Mouse (Mus musculus) heart, postnatal 4 days (tissue): ENCODE measurements at regions not wholly inside any gene's neighbourhood (a gene's known extent, or its start where the extent isn't known, plus 50 kb on each side); places are given as distances from the start of the nearest gene placed in this dataset.

Experiments used
- DNase-seq: peaks from one replicate; pipeline ENCODE4 v3.0.0; 2021

DNA sequence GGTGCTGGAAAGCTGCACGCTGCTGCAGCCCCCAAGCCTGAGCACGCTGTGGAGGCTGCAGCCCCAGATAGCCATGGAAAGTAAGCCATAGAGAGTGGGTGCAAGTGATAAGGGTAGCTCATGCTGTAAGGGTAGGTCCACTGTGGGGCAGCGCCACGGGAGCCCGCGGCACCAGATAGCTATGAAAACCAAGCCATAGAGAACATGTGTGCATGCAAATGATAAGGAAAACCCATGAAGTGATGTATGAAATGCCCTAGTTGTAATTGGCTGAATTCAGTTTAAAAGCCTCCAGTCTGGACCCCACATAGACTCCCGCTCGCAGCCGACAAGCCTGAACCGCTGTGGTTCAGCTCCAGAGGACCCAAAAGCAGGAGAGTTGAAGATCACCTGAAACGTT is 58.8 kb upstream of the L3mbtl3 start:
- DNase-seq: no peak

DNA sequence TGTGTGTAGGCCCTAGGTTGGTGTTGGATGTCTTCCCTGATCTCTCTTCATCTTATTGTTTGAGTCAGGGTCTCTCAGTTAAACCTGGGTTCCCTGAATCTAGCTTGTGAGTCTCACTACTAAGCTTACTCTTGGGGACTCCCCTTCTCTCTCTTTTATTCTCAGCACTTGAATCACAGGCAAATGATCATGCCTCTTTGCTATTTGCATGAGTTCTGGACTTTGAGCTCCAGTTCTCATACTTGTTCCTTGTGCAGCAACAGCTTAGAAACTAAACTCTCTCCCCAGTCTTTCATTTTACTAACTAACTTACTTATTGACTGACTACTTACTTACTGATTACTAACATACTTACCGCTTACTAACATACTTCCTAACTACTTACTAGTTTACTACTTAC is 64.9 kb upstream of the L3mbtl3 start:
- DNase-seq: no peak

DNA sequence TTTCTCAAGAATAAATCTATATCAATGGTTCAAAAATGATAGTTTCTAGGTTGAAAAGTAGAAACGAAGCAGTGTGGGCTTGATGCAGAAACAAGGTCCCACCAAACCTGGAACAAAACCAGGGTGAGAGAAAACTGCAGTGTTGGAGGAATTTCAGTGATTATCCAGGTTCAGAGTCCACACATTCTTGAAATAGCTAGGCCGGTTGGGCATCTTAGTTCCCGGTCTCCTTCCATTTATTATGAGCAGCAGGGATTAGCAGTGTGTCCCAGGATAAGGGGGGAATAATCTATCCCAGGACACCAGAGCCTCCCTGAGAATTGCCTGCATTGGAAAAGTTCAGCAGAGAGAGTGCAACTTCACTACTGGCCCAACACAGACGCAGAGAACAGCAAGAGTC is 108.5 kb upstream of the L3mbtl3 start:
- DNase-seq: no peak

DNA sequence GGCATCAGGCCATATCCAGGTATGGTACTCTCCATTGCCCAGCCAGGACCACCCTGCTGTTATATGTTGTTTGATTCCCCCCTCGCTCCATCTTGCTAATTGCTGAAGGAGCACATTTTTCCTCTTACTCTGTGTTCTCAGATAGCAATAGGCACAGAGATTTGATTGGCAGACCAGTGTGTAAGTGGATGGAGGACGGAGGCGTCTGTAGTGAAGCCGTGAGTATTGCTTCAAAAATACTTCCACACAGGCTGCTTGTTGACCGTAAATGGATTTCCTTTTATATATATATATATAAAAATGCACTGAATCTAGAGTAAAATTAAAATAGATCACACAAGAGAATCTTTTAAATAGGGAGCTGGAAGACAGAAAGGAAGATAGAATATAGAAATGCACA is 115.6 kb upstream of the L3mbtl3 start:
- no peak for DNase-seq

DNA sequence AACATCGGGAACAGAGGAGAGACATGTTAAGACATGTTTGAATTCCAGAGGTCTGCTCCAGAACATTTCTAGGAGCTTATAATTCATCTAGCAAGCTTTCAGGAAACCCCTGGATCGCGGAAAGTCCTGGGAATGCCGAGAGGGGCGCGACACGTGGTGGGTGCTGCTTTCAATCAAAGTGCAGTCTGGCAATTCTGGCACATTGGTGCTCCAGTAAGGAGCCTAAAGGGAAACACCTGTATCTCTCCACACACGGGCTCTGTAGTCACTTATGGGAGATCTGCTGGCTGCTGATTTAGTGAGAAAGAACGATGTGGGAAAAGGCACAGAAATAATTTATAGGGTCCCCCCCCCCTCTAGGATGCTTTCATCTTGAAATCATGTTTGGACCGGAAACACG is 116.4 kb upstream of the L3mbtl3 start:
- DNase-seq: no peak

DNA sequence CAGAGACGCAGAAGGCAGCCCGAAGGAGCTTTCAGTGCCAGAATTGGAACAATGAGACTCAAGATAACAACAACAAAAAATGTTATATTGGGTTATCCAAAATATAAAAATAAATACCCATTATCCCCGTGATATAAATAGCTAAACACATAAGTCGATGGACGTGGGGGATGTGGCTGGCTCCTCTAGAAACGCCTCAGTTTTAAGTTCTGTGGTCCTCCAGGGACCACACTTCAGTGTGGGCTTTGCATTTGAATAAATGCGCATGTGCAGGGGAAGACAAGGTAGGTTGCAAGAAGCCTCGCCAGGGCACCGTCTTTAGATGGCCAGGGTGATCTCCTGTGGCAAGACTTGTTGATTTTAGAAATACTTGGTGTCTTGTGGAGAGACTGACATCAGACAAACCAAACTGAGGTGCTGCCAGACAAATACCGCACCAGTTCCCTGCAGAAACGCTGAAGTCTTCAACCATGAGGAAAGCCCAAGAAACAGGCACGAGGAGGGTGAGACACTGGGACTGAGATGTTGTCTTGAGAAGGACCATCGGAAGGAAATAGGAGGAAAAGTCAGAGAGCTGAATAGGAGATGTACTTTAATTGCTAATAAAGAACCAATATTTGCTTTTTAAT is 117.2 kb upstream of the L3mbtl3 start:
- no peak for DNase-seq

DNA sequence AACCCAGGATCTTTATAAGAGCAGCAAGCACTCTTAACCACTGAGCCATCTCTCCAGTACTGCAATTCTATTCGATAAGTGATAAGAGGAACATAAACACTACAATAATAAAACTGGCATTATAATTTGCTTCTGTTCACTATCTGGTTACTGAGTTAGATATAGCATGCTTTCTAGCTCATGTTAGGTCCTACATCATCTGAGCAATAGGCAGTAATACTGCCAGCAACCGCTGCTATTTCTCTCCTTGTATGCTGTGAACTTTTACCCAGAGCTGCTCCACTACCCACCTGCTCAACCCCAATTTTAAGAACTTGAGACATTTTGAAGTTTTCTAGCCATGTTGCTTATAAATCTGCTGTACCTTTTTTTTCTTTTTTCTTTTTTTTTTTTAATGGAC is 118.0 kb upstream of the L3mbtl3 start:
- DNase-seq: no peak

DNA sequence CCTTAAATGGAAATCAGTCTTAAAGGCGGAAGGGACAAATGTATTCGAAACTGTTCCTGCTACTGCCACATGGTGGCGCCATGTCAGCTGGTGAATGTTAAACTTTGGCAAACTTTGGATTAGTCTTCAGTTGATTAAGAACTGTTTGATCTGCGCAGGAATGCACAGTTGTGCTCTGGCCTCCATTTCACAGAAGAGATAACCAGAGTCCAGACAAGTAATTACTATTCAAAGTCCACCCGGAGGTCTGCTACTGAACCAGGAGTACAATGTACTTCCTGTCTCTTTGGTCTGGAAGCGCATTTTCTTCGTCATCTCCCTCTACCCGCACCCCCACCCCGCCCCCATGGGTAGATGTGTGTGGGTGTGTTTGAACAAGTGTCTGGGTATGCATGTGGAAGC is 118.6 kb upstream of the L3mbtl3 start:
- DNase-seq: peak; percentile 53

DNA sequence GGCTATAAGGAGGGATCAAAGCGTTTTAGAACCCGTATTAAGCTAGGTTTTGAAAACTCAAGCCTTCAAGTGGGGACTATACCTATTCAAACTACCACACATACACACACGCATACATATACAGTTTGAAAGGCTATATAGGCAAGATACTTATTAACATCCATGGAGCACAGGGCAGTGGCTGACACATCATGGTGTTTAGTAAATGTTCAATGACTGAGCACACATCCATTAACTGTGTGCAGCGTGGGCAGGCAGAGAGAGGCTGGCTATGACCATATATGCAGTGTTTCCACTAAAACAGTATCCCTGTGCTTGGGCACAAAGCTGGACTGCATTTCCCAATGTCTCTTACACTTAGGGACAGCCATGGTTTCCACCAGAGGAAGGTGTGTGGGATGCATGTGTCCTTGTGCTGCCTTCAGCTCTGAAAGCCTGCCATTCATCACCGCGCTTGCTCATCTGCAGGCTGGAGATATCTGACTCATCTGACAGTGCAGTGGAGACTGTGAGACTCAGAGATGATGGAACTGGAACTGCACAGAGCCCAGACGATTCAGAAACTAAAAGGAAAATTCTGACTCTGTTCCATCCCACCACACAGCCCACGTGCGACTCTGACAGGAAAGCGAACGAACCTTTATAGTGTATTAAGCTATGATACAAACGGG is 124.6 kb upstream of the L3mbtl3 start:
- no peak for DNase-seq

DNA sequence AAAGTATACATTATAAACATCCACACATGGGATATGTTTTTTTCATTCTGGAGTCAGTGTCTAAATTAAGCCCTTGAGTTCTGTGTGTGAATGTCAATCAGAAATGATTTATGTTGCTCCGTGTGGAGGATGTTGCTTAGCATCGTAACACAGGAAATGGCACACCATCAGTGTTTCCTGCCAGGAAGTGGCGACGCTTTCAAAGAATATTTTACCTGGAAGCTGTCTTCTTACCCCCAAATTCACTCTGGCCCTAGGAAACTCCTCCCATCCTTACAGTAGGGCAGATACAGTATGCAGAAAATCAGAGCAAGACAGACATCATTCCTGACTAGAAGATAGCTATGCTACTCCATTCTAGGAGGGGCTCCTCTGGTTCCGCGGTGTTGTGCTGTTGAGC is 145.1 kb upstream of the L3mbtl3 start:
- no peak for DNase-seq

DNA sequence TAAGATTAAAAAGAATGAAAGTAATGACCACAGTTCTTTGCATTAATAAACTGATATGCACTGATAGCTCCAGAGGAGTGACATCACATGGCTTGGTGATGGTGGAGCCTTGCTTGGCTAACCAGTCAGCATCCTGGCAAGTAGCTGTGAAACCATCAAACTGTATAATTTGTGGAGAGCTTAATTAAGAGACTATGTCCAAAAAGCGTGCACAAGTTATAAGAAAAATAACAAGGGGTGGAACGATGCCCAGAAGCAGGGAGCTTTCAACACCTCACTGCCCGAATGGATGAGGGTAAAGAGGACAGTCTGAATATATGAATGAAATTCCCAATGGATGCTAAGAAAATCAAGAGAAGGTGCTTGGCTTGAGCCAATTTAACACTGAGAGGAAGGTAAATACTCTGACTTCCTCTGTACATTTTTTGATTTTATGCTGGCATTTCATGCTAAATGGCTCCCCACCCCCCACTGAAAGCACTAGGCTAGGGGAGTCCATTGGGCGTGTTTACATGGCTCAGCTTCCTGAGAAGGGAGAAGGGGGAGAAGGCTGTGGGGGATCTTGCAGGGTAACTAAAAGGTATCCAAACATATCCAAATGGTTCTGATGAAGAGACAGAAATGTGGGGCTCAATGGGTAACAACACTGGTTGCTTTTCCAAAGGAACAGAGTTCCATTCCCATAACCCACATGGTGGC is 150.2 kb upstream of the L3mbtl3 start:
- DNase-seq: no peak

DNA sequence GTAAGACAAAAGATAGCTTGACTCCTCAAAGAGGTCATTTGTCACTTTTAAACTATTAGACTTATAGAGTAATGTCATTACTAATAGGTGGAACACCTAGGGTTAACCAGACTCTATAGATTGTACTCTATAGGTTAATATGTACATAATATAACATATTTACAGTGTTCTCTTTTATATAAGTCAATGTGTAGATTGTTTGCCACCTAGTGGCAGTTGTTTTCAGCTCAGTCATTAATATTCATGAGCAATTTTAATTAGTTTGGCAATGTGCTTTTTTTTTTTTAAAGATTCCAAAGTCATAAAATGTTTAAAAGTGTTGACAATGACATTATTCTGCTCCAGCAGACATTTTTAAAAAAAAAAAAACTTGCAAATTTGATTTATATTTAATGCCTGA is 164.4 kb upstream of the L3mbtl3 start:
- DNase-seq: no peak

DNA sequence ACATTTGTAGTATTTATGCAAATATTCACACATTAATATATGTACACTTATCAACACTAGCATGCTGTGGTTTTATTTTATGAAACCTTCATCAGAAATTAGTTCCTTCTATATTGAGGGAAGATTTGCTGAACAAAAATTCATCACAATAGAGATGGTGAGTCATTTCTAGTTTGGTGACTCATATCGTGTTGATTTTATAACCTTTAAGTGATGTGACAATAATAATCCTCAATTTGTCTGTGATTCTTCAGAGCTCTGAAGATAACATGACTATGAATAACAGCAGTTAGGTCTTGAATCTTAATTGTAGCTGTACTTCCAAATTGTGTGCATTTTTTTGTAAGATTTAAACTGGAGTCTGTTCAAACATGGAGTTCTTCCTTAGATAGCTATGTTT is 168.3 kb upstream of the L3mbtl3 start:
- no peak for DNase-seq

DNA sequence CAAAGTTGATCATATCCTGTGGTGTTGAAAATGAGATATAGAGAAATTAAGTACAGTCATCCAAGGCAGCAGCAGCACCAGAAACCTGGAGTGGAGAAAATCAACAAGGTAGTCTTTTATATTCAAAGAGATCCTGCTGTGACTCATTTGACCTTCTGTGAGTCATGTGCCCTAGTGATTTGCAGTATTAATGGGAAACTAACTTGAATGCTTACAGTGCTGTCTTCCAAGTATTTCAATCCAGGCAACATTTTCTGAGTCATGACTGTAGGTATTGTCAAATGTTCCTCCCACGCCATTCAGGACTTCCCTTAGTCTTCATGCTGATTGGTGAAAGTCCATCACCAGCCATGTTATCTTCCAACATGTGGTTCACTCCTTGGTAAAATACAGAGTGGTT is 169.0 kb upstream of the L3mbtl3 start:
- no peak for DNase-seq

DNA sequence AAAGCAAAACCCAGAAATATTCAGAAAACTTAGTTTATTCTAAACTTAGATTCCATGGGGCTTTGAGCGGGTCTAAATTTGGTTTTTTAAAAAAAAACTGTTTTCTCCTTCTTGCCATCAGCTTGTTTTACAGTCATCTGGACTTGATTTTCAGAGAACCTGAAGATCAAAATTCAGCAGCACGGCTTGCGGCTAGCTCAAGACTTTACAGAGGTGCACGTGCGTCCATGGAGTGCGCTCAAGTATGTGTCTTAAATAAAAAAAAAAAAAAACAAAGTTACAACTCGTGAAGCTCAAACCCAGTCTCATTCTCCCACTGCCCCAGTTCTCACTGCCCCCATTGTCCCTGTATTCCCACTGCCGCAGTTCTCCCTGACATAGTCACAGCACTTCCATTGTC is 180.5 kb upstream of the L3mbtl3 start:
- DNase-seq: no peak

DNA sequence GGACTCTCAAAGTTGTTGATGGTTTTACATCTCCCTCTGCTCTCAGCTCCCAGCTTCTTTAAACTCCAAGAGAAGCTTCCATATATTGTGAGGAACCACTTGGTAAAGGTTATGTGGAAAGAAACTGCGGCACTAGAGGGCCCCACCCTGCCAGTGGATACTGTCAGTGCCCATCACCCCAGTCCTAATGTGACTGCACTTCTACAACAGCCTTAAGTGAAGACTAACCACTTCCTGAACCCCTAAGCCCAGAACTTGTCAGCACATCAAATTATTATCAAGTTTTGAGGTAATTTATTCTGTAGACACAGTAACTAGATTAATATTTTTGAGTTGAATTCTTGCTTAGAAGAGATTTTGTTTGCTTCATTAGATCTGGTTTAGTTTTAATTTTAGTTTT is 182.3 kb upstream of the L3mbtl3 start:
- no peak for DNase-seq

DNA sequence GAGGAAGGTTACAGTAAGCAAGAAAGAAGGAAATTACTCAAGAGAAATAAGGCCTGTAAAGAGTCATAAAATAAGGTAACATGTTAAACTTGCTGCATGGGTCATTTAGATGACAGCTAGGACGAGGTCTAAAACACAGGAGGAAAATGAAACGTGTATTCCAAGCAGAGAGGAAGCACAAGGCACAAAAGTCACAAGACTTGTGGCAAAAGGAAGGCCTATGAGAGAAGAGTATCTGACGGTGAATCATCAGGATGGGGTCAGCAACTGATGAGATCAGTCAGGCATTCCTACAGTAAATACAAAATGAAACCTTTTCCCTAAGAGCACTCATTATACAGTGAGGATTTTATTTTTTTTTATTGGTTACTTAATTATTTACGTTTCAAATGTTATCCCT is 183.6 kb upstream of the L3mbtl3 start:
- no peak for DNase-seq

DNA sequence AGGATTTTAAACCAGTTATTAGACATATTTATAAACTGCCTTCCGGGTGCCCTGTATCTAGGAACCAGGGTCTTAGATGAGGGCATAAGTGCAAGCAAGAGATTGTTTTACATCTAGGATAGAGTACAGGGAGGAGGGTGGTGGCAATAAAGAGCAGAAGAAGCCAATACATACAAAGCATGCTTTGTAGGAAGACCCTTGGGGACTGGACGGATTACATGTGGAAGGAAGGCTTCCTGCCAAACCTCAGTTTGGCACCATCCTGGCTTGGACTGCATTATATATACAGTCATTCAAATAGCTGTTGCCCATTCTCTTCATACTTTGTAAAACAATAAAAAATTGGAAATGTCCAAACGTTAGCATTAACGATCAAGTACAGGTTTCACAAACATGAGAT is 184.7 kb upstream of the L3mbtl3 start:
- DNase-seq: no peak

DNA sequence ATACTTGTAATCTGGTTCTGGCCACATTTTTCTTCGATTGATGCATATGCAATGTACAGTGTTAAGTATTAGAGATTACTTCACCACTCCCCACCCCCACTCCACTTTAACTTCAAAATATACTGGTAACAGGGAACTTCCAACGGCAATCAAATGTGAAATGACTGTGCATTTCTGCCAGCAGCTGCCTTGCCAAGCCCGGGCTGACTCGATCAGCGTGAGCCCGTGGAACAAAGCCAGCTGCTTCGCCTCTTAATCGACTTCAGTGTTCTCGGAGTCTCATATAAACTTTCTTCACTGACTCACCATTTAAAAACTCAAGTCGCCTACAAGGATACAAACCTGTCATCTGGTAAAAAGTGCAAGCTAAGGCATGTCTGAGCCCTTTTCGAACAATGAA is 188.7 kb upstream of the L3mbtl3 start:
- peak; percentile 72 for DNase-seq

DNA sequence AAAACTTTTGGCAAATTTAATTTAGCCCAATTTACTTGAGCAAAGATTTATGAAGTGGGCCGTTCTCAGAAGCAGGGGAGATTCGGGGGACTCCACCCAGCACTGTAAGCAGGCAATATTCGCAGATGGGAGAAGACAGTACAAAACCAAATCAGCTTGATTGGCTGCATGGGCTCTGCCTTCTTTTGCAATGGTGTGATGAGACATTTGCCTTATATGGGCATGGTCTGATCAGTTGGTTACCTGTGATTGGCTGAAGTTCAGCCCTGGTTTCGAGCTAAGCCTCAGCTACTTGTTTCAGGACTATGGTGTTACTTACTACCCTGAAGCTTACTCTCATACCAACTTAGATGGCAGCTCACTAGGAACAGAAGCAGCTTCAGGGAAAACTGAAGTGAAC is 185.6 kb upstream of the Arhgap18 start:
- no peak for DNase-seq

DNA sequence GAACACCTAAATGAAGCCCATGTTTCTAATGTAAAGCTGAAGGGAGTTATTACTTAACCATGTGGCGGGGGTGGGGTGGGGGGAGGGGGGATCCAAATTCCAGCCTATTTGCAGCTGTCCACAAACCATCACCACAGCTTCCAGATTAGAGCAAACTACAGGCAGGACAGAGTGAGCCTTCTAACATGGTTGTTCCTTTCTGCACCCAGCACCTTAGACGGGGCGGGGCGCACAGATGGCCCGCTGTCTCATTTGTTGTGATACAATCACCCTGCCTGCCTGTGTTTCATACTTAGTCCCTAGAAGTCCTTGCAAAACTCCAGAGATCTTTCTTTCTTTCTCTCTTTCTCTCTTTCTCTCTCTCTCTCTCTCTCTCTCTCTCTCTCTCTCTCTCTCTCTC is 182.8 kb upstream of the Arhgap18 start:
- DNase-seq: no peak

DNA sequence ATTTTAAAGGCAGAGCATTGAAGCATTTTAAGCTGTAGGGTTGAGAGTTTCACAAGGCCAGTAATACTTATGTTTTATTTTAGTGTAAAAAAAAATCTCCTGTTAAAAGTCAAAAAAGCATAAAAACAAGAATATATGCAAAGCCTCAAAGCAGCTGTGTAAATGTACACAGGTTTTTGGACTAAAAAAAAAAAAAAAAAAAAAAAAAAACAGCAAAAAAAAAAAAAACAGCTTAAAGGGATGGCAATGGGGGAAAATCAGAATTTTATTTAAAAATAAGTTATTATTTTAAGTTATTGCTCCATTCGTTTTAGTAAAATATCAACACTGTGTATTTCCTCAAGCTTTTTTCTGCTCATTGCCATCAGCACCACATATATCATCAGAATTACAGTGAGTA is 181.8 kb upstream of the Arhgap18 start:
- DNase-seq: no peak

DNA sequence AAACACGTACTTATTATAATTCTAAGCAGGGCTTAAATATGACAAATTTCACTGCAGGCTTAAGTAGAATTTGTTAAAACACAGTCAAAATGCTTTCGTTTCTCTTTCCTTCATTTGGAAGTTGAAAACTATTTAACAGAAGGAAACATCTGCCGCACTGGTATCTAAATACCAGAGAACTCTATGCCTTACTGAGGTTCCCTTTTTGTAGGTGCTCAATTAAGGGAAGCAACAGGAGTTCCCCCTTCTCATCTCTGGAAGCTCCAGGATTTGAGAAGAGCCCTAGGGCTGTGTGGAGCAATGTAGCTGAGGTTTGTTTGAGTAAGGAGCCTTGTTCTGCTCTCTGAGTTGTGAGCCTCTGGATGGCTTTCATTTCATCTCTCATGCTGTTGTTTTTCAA is 177.1 kb upstream of the Arhgap18 start:
- no peak for DNase-seq

DNA sequence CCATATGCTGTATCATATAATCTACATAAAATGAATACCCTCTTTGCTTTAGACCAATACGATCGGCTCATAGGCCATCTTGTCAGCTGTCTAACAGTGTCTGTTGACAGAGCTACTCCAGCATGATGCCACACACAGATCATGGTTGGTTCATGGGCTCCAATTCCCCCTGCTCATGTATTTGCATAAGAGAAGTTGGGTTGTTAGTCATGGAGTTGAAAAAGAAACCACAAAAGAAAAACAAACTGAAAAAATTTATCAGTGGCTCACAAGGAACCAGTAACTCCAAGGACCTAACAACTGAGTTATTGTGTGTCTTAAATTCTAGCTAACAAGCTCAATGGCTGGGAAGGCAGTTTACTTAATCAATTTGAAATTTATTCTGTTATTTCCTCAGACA is 176.1 kb upstream of the Arhgap18 start:
- DNase-seq: no peak
